Mouse (Mus musculus) kidney, adult 18-20 months (tissue): ENCODE data around the gene Cbarp.

ENCODE experiments used
- DNase-seq: peaks from one replicate; pipeline ENCODE4 v3.0.0; 2021

Cbarp gene

GRCm38 (mm10) chr10:80120146-80120545, 20.5 kb downstream of the Cbarp start:
- DNase-seq, result no peak

- no peak for DNase-seq
Measured at GRCm38 (mm10) chr10:80118552-80118951, 22.1 kb downstream of the Cbarp start.

- DNase-seq, result no peak
Measured at GRCm38 (mm10) chr10:80117736-80118135, 22.9 kb downstream of the Cbarp start.

- peak; percentile 58 for DNase-seq
Measured at GRCm38 (mm10) chr10:80116927-80117691, 23.5 kb downstream of the Cbarp start.

- no peak for DNase-seq
Measured at GRCm38 (mm10) chr10:80116563-80116926, 24.1 kb downstream of the Cbarp start.

- DNase-seq, result no peak
Measured at GRCm38 (mm10) chr10:80115944-80116335, 24.7 kb downstream of the Cbarp start.

- peak; percentile 97 for DNase-seq
Measured at GRCm38 (mm10) chr10:80115290-80115943, 25.2 kb downstream of the Cbarp start, which contains the start of gene Stk11. Stk11 (plus strand) TSS chr10:80115803.

- DNase-seq, result peak; percentile 94
Measured at GRCm38 (mm10) chr10:80114341-80115284, 26.0 kb downstream of the Cbarp start.

- no peak for DNase-seq
Measured at GRCm38 (mm10) chr10:80107678-80108077, 33.0 kb downstream of the Cbarp start.

GRCm38 (mm10) chr10:80105926-80106325, 34.7 kb downstream of the Cbarp start:
- no peak for DNase-seq

GRCm38 (mm10) chr10:80105460-80105859, 35.2 kb downstream of the Cbarp start, which contains the start of gene Sbno2:
Sbno2 (minus strand) TSS chr10:80105571.
- no peak for DNase-seq

GRCm38 (mm10) chr10:80104181-80104580, 36.5 kb downstream of the Cbarp start:
- DNase-seq, result no peak

- no peak for DNase-seq
Measured at GRCm38 (mm10) chr10:80103032-80103431, 37.6 kb downstream of the Cbarp start.

GRCm38 (mm10) chr10:80102216-80102915, 38.3 kb downstream of the Cbarp start:
- peak; percentile 91 for DNase-seq

- DNase-seq, result peak; percentile 51
Measured at GRCm38 (mm10) chr10:80100982-80101381, 39.7 kb downstream of the Cbarp start.

GRCm38 (mm10) chr10:80098630-80099029, 42.0 kb downstream of the Cbarp start:
- DNase-seq, result no peak

- no peak for DNase-seq
Measured at GRCm38 (mm10) chr10:80097275-80097674, 43.4 kb downstream of the Cbarp start.

- no peak for DNase-seq
Measured at GRCm38 (mm10) chr10:80095547-80095946, 45.1 kb downstream of the Cbarp start.

- DNase-seq, result peak; percentile 34
Measured at GRCm38 (mm10) chr10:80094684-80095083, 46.0 kb downstream of the Cbarp start.

- no peak for DNase-seq
Measured at GRCm38 (mm10) chr10:80094085-80094484, 46.5 kb downstream of the Cbarp start.

- DNase-seq, result no peak
Measured at GRCm38 (mm10) chr10:80092690-80093089, 47.9 kb downstream of the Cbarp start.

- DNase-seq, result no peak
Measured at GRCm38 (mm10) chr10:80091527-80091926, 49.1 kb downstream of the Cbarp start.
